Mouse (Mus musculus) bone marrow, adult 2 months (tissue): ENCODE results near the gene Pex11a.

Experiments
- CTCF ChIP-seq: fragments of 200-500 bp; IDR thresholded peaks from 2 replicates; pipeline ENCODE4 v1.5.1; 2011; ENCODE audit warnings: low read length, control low read depth; ENCODE audit not compliant: control insufficient read depth, insufficient read depth
- POLR2A ChIP-seq: fragments of 200-500 bp; IDR thresholded peaks from 2 replicates; pipeline ENCODE4 v1.6.1; 2011; ENCODE audit warnings: low read depth, mild to moderate bottlenecking, control low read depth, low read length, borderline replicate concordance; ENCODE audit not compliant: control insufficient read depth

DNA sequence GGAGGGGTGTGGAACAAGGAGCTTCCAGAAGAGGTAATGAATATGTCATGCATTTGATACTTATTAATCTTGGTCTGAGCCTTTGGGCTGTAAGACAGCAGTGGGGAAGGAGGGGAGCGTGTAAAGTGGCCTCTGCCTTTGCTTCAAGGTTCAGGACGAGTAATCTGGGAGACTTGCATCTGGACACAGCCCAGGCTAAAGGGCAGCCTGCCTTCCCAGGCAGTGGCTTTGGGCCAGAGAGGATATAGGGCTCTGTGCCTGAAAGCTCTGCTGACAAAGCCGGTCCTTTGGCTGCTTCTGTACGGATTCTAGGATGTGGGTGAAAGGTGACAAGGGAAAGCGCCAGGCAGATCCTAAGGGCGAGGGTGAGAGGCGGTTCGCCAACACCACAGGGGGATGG lies 8.4 kb downstream of the Pex11a start:
- TF ChIP-seq CTCF (no peak), POLR2A (no peak)
